In genomic region chr5:113768806-113769205, GRCm38 (mm10) we compare ENCODE assay signal across 26 mouse cellular contexts. TPM values are rescaled to one million over a fixed set of nuclear protein-coding genes. Genes with fewer than 3 reads are reported as not detected.
DNase-seq lines count a peak whose midpoint lies in the region; TF ChIP-seq lines count a peak whose summit lies in the region.
"Had no signal": no experiment of that assay in that cellular context is flagged by ENCODE, and none has a peak within 500 bp of the region (broad histone marks: within the 10 kb centered on the region; RNA-seq: fewer than 3 reads in every experiment).

No protein-coding gene starts in this region.

- no peak overlapping the region for H3K9ac ChIP-seq in ES-E14 (ENCODE audit: insufficient read depth, low read depth, low read length, poor library complexity, severe bottlenecking)
- H3K9ac ChIP-seq: embryonic facial prominence, embryonic 12.5 days; embryonic facial prominence, embryonic 15.5 days; forebrain, embryonic 13.5 days; heart, embryonic 12.5 days; heart, embryonic 15.5 days; intestine, embryonic 15.5 days had no signal

- H3K36me3 ChIP-seq in ES-E14 (ENCODE audit: control insufficient read depth, insufficient read depth, low read length, poor library complexity, severe bottlenecking): peaks cover 35% of the 10 kb centered on the region

- peaks cover 1 to 8% of the 10 kb centered on the region in 2 experiments; a peak in 3 of 4 replicates for H3K4me1 ChIP-seq in ES-E14 (ENCODE audit: control insufficient read depth in 2 of 2, insufficient read depth in 2 of 2, low read length in 2 of 2, poor library complexity in 1 of 2)

- H3K4me3 ChIP-seq in left cerebral cortex, adult 2 months: no peak overlapping the region
- H3K4me3 ChIP-seq in ES-E14 (ENCODE audit: insufficient read depth in 1 of 2, low read depth in 1 of 2, low read length in 2 of 2, poor library complexity in 1 of 2, severe bottlenecking in 1 of 2): no peak overlapping the region
- H3K4me3 ChIP-seq: embryonic facial prominence, embryonic 12.5 days; embryonic facial prominence, embryonic 15.5 days; forebrain, embryonic 13.5 days; heart, embryonic 12.5 days; hindbrain, embryonic 10.5 days; hindbrain, embryonic 13.5 days; intestine, embryonic 15.5 days had no signal

- TF ChIP-seq CTCF in left cerebral cortex, adult 2 months (IDR thresholded peaks at IDR 0.05): no peak

- peak overlapping the region; percentile 30; the same call in 1 of the 2 replicates for H3K27ac ChIP-seq in left cerebral cortex, adult 2 months
- no peak overlapping the region for H3K27ac ChIP-seq in ES-E14 (ENCODE audit: insufficient read depth, low read depth, low read length, poor library complexity, severe bottlenecking)
- H3K27ac ChIP-seq: embryonic facial prominence, embryonic 12.5 days; embryonic facial prominence, embryonic 15.5 days; forebrain, embryonic 10.5 days; forebrain, embryonic 13.5 days; heart, embryonic 15.5 days; hindbrain, embryonic 10.5 days; hindbrain, embryonic 13.5 days; intestine, embryonic 15.5 days had no signal

- intact Hi-C loops in left cerebral cortex, adult 2 months (cut with DNase I): no loop called here
- intact Hi-C loops in left cerebral cortex, postnatal 4 days (cut with DNase I): no loop called here

- no peak for DNase-seq in left cerebral cortex, adult 2 months (ENCODE audit: extremely low spot score in 1 of 2, low spot score in 2 of 2)
- DNase-seq in left cerebral cortex, postnatal 4 days: no peak
- no peak for DNase-seq in ES-E14 (ENCODE audit: low read depth, low spot score)
- peak; percentile 66 for DNase-seq in brain, adult 2 months (ENCODE audit: low read depth, low spot score)
- no peak for DNase-seq in ovary, postnatal 36 days (ENCODE audit: low spot score)
- no peak for DNase-seq in thymus, postnatal 14 days
- DNase-seq: adrenal gland, adult 8-10 months; adrenal gland, postnatal 25 days; cerebellum, adult 18-20 months; cerebellum, adult 9-10 months; cerebellum, postnatal 14 days; gastrocnemius, postnatal 25 days; heart, adult 18-20 months; heart, postnatal 10 days; heart, postnatal 36 days had no signal

- H3K9me3 ChIP-seq in ES-E14 (ENCODE audit: control insufficient read depth, insufficient read depth, low read depth, low read length): no peaks in the 10 kb centered on the region
- H3K9me3 ChIP-seq: embryonic facial prominence, embryonic 12.5 days; embryonic facial prominence, embryonic 15.5 days; forebrain, embryonic 10.5 days; forebrain, embryonic 13.5 days; G1E; heart, embryonic 12.5 days; heart, embryonic 15.5 days; hindbrain, embryonic 10.5 days; hindbrain, embryonic 13.5 days; intestine, embryonic 15.5 days had no signal

- in situ Hi-C loops in ES-E14 (cut with MboI; ENCODE audit: low sequenced_read_pairs in 2 of 2, unreplicated experiment in 2 of 2): no loop called here

TF ChIP-seq in ES-E14, 5 proteins besides CTCF, POLR2A, EP300 and RAD21:
- TF ChIP-seq HCFC1 (IDR thresholded peaks at IDR 0.05; ENCODE audit: borderline replicate concordance, insufficient read depth, low read length) (no peak), MAFK (IDR thresholded peaks at IDR 0.05; ENCODE audit: insufficient read depth, low read depth, low read length) (peak; percentile 39; the same call in 1 of the 2 replicates), ZC3H11A (IDR thresholded peaks at IDR 0.05; ENCODE audit: borderline replicate concordance, low read depth, low read length) (no peak), CHD2 (IDR thresholded peaks at IDR 0.05; ENCODE audit: low read depth, low read length) (no peak)
TF ChIP-seq in ES-E14: peak in this region for 1.

RNA-seq across cellular contexts. Expression of gene Sart3, which starts 3.5 kb away (rescaled TPM):
- 10 to 100 TPM; 41.8 to 47.3 TPM for total RNA-seq in left cerebral cortex, adult 2 months (2021)
- total RNA-seq in left cerebral cortex, postnatal 4 days (2021): 10 to 100 TPM; 46.8 to 50.1 TPM
- total RNA-seq in ES-E14 (2012; rRNA removed): 78.0 and 100 TPM in 2 replicates

RNA-seq across cellular contexts. Expression of gene Iscu, which starts 3.7 kb away (rescaled TPM):
- total RNA-seq in left cerebral cortex, adult 2 months (2021): 100 to 1,000 TPM; 125 to 128 TPM
- 10 to 100 TPM; 39.9 to 43.0 TPM for total RNA-seq in left cerebral cortex, postnatal 4 days (2021)
- 78.4 and 80.1 TPM in 2 replicates for total RNA-seq in ES-E14 (2012; rRNA removed)

RNA-seq across cellular contexts. Expression of gene Tmem119, which starts 31.5 kb away (rescaled TPM):
- 10 to 100 TPM; 21.0 to 25.3 TPM for total RNA-seq in left cerebral cortex, adult 2 months (2021)
- total RNA-seq in left cerebral cortex, postnatal 4 days (2021): 1 to 10 TPM; 3.3 to 4.6 TPM
- total RNA-seq in ES-E14 (2012; rRNA removed): 3.3 and 7.1 TPM in 2 replicates

RNA-seq across cellular contexts. Expression of gene Ficd, which starts 33.2 kb away (rescaled TPM):
- total RNA-seq in left cerebral cortex, adult 2 months (2021): 10 to 100 TPM; 11.1 to 11.3 TPM
- 1 to 10 TPM; 5.7 to 7.8 TPM for total RNA-seq in left cerebral cortex, postnatal 4 days (2021)
- 8.6 and 10.5 TPM in 2 replicates for total RNA-seq in ES-E14 (2012; rRNA removed)

RNA-seq across cellular contexts. Expression of gene 1700069L16Rik, which starts 44.2 kb away (rescaled TPM):
- not detected for total RNA-seq in left cerebral cortex, adult 2 months (2021)
- not detected for total RNA-seq in left cerebral cortex, postnatal 4 days (2021)
- not detected in 2 replicates for total RNA-seq in ES-E14 (2012; rRNA removed)
- total RNA-seq: adrenal gland, adult 8-10 months; adrenal gland, postnatal 25 days; G1E; gastrocnemius, adult 8-10 months; gastrocnemius, postnatal 25 days; heart, adult 18-20 months; heart, postnatal 10 days; heart, postnatal 36 days had no signal
